Mouse (Mus musculus) small intestine, adult 2 months (tissue): ENCODE data around the gene Klhl36.

ENCODE experiments used
- CTCF ChIP-seq: fragments of 200-500 bp; IDR thresholded peaks from 2 replicates; pipeline ENCODE4 v1.5.1; 2012; ENCODE audit warnings: low read depth, mild to moderate bottlenecking, control low read depth, inconsistent platforms, low read length, moderate library complexity, mixed read lengths; ENCODE audit not compliant: insufficient replicate concordance, insufficient read length; ENCODE audit errors: extremely low read depth
- POLR2A ChIP-seq: fragments of 200-500 bp; IDR thresholded peaks from 2 replicates; pipeline ENCODE4 v1.6.1; 2012; ENCODE audit warnings: low read depth, mild to moderate bottlenecking, control low read depth, inconsistent platforms, low read length, moderate library complexity

GRCm38 (mm10) chr8:119862749-119863148 lies 683 bp downstream of the Klhl36 start:
- TF ChIP-seq CTCF (no peak), POLR2A (no peak)
